Mouse (Mus musculus) urinary bladder, postnatal 10 days (tissue): ENCODE data around the gene Snx21.

ENCODE experiments used
- DNase-seq: peaks from one replicate; pipeline ENCODE4 v3.0.0; 2022; ENCODE audit warnings: low spot score

Snx21 gene

GRCm38 (mm10) chr2:164770279-164770678 lies 15.3 kb upstream of the Snx21 start:
- no peak for DNase-seq

GRCm38 (mm10) chr2:164771123-164771522 lies 14.5 kb upstream of the Snx21 start:
- DNase-seq: no peak

GRCm38 (mm10) chr2:164773229-164773988 lies 12.2 kb upstream of the Snx21 start:
- DNase-seq: no peak

GRCm38 (mm10) chr2:164773989-164774364 lies 11.6 kb upstream of the Snx21 start:
- no peak for DNase-seq

- no peak for DNase-seq
These were observed 9.5 kb upstream of the Snx21 start for GRCm38 (mm10) chr2:164776130-164776529.

- no peak for DNase-seq
These were observed 8.8 kb upstream of the Snx21 start for GRCm38 (mm10) chr2:164776801-164777200.

- DNase-seq: no peak
These were observed 8.2 kb upstream of the Snx21 start for GRCm38 (mm10) chr2:164777246-164778014.

GRCm38 (mm10) chr2:164778015-164778287 lies 7.7 kb upstream of the Snx21 start:
- no peak for DNase-seq

GRCm38 (mm10) chr2:164778809-164779208 lies 6.8 kb upstream of the Snx21 start:
- DNase-seq: no peak

GRCm38 (mm10) chr2:164779481-164780086 lies 6.0 kb upstream of the Snx21 start, which contains the start of gene Tnnc2:
Tnnc2 (minus strand) TSS chr2:164779967.
- DNase-seq: no peak

- no peak for DNase-seq
These were observed 3.7 kb upstream of the Snx21 start for GRCm38 (mm10) chr2:164781876-164782275.

GRCm38 (mm10) chr2:164783926-164784581 lies 1.6 kb upstream of the Snx21 start:
- DNase-seq: no peak

- no peak for DNase-seq
These were observed 678 bp upstream of the Snx21 start for GRCm38 (mm10) chr2:164784869-164785420.

GRCm38 (mm10) chr2:164786388-164786885 lies 814 bp downstream of the Snx21 start:
- no peak for DNase-seq

GRCm38 (mm10) chr2:164787032-164787431 lies 1.4 kb downstream of the Snx21 start:
- no peak for DNase-seq

GRCm38 (mm10) chr2:164787779-164788178 lies 2.2 kb downstream of the Snx21 start:
- no peak for DNase-seq

- no peak for DNase-seq
These were observed 2.8 kb downstream of the Snx21 start for GRCm38 (mm10) chr2:164788411-164788810.

GRCm38 (mm10) chr2:164790451-164790850 lies 4.8 kb downstream of the Snx21 start:
- DNase-seq: no peak

- DNase-seq: no peak
These were observed 6.2 kb downstream of the Snx21 start for GRCm38 (mm10) chr2:164791841-164792261.

- DNase-seq: no peak
These were observed 7.0 kb downstream of the Snx21 start for GRCm38 (mm10) chr2:164792400-164793190.

GRCm38 (mm10) chr2:164793236-164793635 lies 7.6 kb downstream of the Snx21 start:
- no peak for DNase-seq
